Mouse (Mus musculus): ENCODE results near the gene Pdzrn3. TPM values are rescaled to one million over a fixed set of nuclear protein-coding genes. Genes with fewer than 3 reads are reported as not detected.

Pdzrn3 gene
- polyA plus RNA-seq, 1 experiment: 8.7 TPM

GRCm38 (mm10) chr6:101374721-101375120, 3.0 kb downstream of the Pdzrn3 start:
- DNase-seq (ENCODE audit: low read depth, low spot score): no peak

GRCm38 (mm10) chr6:101374186-101374585, 3.5 kb downstream of the Pdzrn3 start:
- no peak for DNase-seq (ENCODE audit: low read depth, low spot score)
- WGBS: 73% methylated on average over 1 of the region's 1 CpGs

More at GRCm38 (mm10) chr6:101374721-101375120, 3.0 kb downstream of the Pdzrn3 start:
- 13% methylated on average over 7 of the region's 7 CpGs for WGBS

- WGBS: 77% methylated on average over 5 of the region's 5 CpGs
- no peak for DNase-seq (ENCODE audit: low read depth, low spot score)
These were observed 4.7 kb downstream of the Pdzrn3 start for GRCm38 (mm10) chr6:101372982-101373381.

GRCm38 (mm10) chr6:101366809-101367602, 10.7 kb downstream of the Pdzrn3 start:
- 74% methylated on average over 9 of the region's 9 CpGs for WGBS
- no peak for DNase-seq (ENCODE audit: low read depth, low spot score)

- no peak for DNase-seq (ENCODE audit: low read depth, low spot score)
- 74% methylated on average over 6 of the region's 6 CpGs for WGBS
These were observed 11.9 kb downstream of the Pdzrn3 start for GRCm38 (mm10) chr6:101365795-101366194.

GRCm38 (mm10) chr6:101363904-101364303, 13.8 kb downstream of the Pdzrn3 start:
- 83% methylated on average over 5 of the region's 5 CpGs for WGBS
- DNase-seq (ENCODE audit: low read depth, low spot score): no peak

- WGBS: 64% methylated on average over 5 of the region's 5 CpGs
These were observed 15.0 kb downstream of the Pdzrn3 start for GRCm38 (mm10) chr6:101362728-101363127.

GRCm38 (mm10) chr6:101362268-101362667, 15.4 kb downstream of the Pdzrn3 start:
- WGBS: 74% methylated on average over 4 of the region's 4 CpGs
- DNase-seq (ENCODE audit: low read depth, low spot score): no peak

More at GRCm38 (mm10) chr6:101362728-101363127, 15.0 kb downstream of the Pdzrn3 start:
- DNase-seq (ENCODE audit: low read depth, low spot score): no peak

GRCm38 (mm10) chr6:101360211-101360737, 17.4 kb downstream of the Pdzrn3 start:
- 69% methylated on average over 12 of the region's 12 CpGs for WGBS
- no peak for DNase-seq (ENCODE audit: low read depth, low spot score)

- DNase-seq (ENCODE audit: low read depth, low spot score): no peak
- 45% methylated on average over 4 of the region's 4 CpGs for WGBS
These were observed 18.1 kb downstream of the Pdzrn3 start for GRCm38 (mm10) chr6:101359646-101360045.

- 62% methylated on average over 1 of the region's 1 CpGs for WGBS
- DNase-seq (ENCODE audit: low read depth, low spot score): no peak
These were observed 22.8 kb downstream of the Pdzrn3 start for GRCm38 (mm10) chr6:101354887-101355286.

GRCm38 (mm10) chr6:101354230-101354881, 23.3 kb downstream of the Pdzrn3 start:
- 78% methylated on average over 8 of the region's 8 CpGs for WGBS
- no peak for DNase-seq (ENCODE audit: low read depth, low spot score)

GRCm38 (mm10) chr6:101353701-101354100, 24.0 kb downstream of the Pdzrn3 start:
- DNase-seq (ENCODE audit: low read depth, low spot score): no peak
- 84% methylated on average over 7 of the region's 7 CpGs for WGBS

- DNase-seq (ENCODE audit: low read depth, low spot score): no peak
- 75% methylated on average over 10 of the region's 10 CpGs for WGBS
These were observed 25.1 kb downstream of the Pdzrn3 start for GRCm38 (mm10) chr6:101352626-101353025.

GRCm38 (mm10) chr6:101351100-101351499, 26.6 kb downstream of the Pdzrn3 start:
- no peak for DNase-seq (ENCODE audit: low read depth, low spot score)
- 27% methylated on average over 1 of the region's 1 CpGs for WGBS

GRCm38 (mm10) chr6:101350414-101350973, 27.2 kb downstream of the Pdzrn3 start:
- WGBS: 38% methylated on average over 7 of the region's 7 CpGs

GRCm38 (mm10) chr6:101348496-101348895, 29.2 kb downstream of the Pdzrn3 start:
- no peak for DNase-seq (ENCODE audit: low read depth, low spot score)
- 75% methylated on average over 5 of the region's 5 CpGs for WGBS

More at GRCm38 (mm10) chr6:101350414-101350973, 27.2 kb downstream of the Pdzrn3 start:
- no peak for DNase-seq (ENCODE audit: low read depth, low spot score)

- DNase-seq (ENCODE audit: low read depth, low spot score): no peak
- WGBS: 93% methylated on average over 7 of the region's 7 CpGs
These were observed 37.6 kb downstream of the Pdzrn3 start for GRCm38 (mm10) chr6:101340051-101340450.

GRCm38 (mm10) chr6:101337842-101338528, 39.7 kb downstream of the Pdzrn3 start:
- DNase-seq (ENCODE audit: low read depth, low spot score): no peak
- 82% methylated on average over 10 of the region's 10 CpGs for whole genome bisulfite sequencing

- 89% methylated on average over 10 of the region's 10 CpGs for WGBS
- no peak for DNase-seq (ENCODE audit: low read depth, low spot score)
These were observed 41.0 kb downstream of the Pdzrn3 start for GRCm38 (mm10) chr6:101336660-101337059.
